Mouse (Mus musculus) kidney, postnatal 36 days (tissue): ENCODE results near the gene Rpgrip1l.

ENCODE experiments used
- DNase-seq, 2 experiments: peaks; one replicate each; pipeline ENCODE4 v3.0.0; 2021 to 2022; ENCODE audit warnings: mixed read lengths in 2 of 2

Rpgrip1l gene

GRCm38 (mm10) chr8:91264564-91264963 lies 48.5 kb downstream of the Rpgrip1l start:
- no peak for DNase-seq

GRCm38 (mm10) chr8:91263939-91264338 lies 49.1 kb downstream of the Rpgrip1l start:
- DNase-seq = no peak

- DNase-seq = peak in 1 of 2 experiments; percentile 5
These were observed 51.5 kb downstream of the Rpgrip1l start for GRCm38 (mm10) chr8:91261598-91261997.

- no peak for DNase-seq
These were observed 62.1 kb downstream of the Rpgrip1l start for GRCm38 (mm10) chr8:91250966-91251365.

- no peak for DNase-seq
These were observed 63.1 kb downstream of the Rpgrip1l start for GRCm38 (mm10) chr8:91249758-91250466.

GRCm38 (mm10) chr8:91245821-91246454 lies 67.1 kb downstream of the Rpgrip1l start:
- DNase-seq = no peak

GRCm38 (mm10) chr8:91242721-91243120 lies 70.3 kb downstream of the Rpgrip1l start:
- DNase-seq = no peak

- DNase-seq = no peak
These were observed 71.1 kb downstream of the Rpgrip1l start for GRCm38 (mm10) chr8:91241873-91242519.

GRCm38 (mm10) chr8:91241371-91241770 lies 71.7 kb downstream of the Rpgrip1l start:
- DNase-seq = no peak

GRCm38 (mm10) chr8:91237191-91237590 lies 75.9 kb downstream of the Rpgrip1l start:
- no peak for DNase-seq

GRCm38 (mm10) chr8:91234097-91234496 lies 79.0 kb downstream of the Rpgrip1l start:
- DNase-seq = no peak

GRCm38 (mm10) chr8:91227421-91227841 lies 85.6 kb downstream of the Rpgrip1l start:
- no peak for DNase-seq

GRCm38 (mm10) chr8:91224227-91224626 lies 88.8 kb downstream of the Rpgrip1l start:
- DNase-seq = no peak

- no peak for DNase-seq
These were observed 91.2 kb downstream of the Rpgrip1l start for GRCm38 (mm10) chr8:91221841-91222240.

GRCm38 (mm10) chr8:91218271-91218670 lies 94.8 kb downstream of the Rpgrip1l start:
- no peak for DNase-seq

- DNase-seq = no peak
These were observed 95.8 kb downstream of the Rpgrip1l start for GRCm38 (mm10) chr8:91217062-91217905.

- DNase-seq = no peak
These were observed 98.8 kb downstream of the Rpgrip1l start for GRCm38 (mm10) chr8:91214287-91214686.

GRCm38 (mm10) chr8:91212948-91213347 lies 100.1 kb downstream of the Rpgrip1l start:
- no peak for DNase-seq

- no peak for DNase-seq
These were observed 103.4 kb downstream of the Rpgrip1l start for GRCm38 (mm10) chr8:91209658-91210057.

GRCm38 (mm10) chr8:91207676-91208075 lies 105.4 kb downstream of the Rpgrip1l start:
- no peak for DNase-seq

GRCm38 (mm10) chr8:91205897-91206296 lies 107.2 kb downstream of the Rpgrip1l start:
- no peak for DNase-seq

GRCm38 (mm10) chr8:91201184-91201583 lies 111.9 kb downstream of the Rpgrip1l start:
- no peak for DNase-seq

GRCm38 (mm10) chr8:91199876-91200275 lies 113.2 kb downstream of the Rpgrip1l start, which contains the start of gene Aktip:
TSS of gene Aktip (minus strand) at chr8:91199976.
- DNase-seq = no peak
